Mouse (Mus musculus) midbrain, postnatal 0 days (tissue): Measurements from ENCODE around the gene Pcbd1. TPM values are rescaled to one million over a fixed set of nuclear protein-coding genes. Genes with fewer than 3 reads are reported as not detected.

Source experiments
- ATAC-seq: fragments of 200-750 bp; cut with Nextera tagmentation; 2 replicates; pipeline ENCODE4 v1.8.0; 2017; ENCODE audit warnings: moderate number of reproducible peaks, mild to moderate bottlenecking, moderate TSS enrichment, moderate library complexity; ENCODE audit not compliant: low FRiP score
- DNase-seq: peaks from one replicate; pipeline ENCODE4 v3.0.0-alpha.2; 2015; ENCODE audit warnings: low spot score
- H3K27ac ChIP-seq: fragments of 300-500 bp; sonication (generic); 2 replicates; pipeline ENCODE4 v1.5.1; 2014; ENCODE audit warnings: low read depth, mild to moderate bottlenecking, low read length, mixed read lengths
- H3K27me3 ChIP-seq: fragments of 300-500 bp; sonication (generic); 2 replicates; pipeline ENCODE4 v1.6.1; 2014; ENCODE audit warnings: low read length, control low read depth, mixed read lengths; ENCODE audit not compliant: insufficient read depth
- H3K36me3 ChIP-seq: fragments of 300-500 bp; sonication (generic); 2 replicates; pipeline ENCODE4 v1.6.1; 2014; ENCODE audit warnings: low read length, control low read depth, mixed read lengths; ENCODE audit not compliant: insufficient read depth
- H3K4me1 ChIP-seq: fragments of 300-500 bp; sonication (generic); 2 replicates; pipeline ENCODE4 v1.6.1; 2014; ENCODE audit warnings: mild to moderate bottlenecking, control low read depth, antibody characterized with exemption, low read length, mixed read lengths; ENCODE audit not compliant: insufficient read depth
- H3K4me2 ChIP-seq: fragments of 300-500 bp; sonication (generic); 2 replicates; pipeline ENCODE4 v1.6.1; 2014; ENCODE audit warnings: low read depth, mild to moderate bottlenecking, low read length, mixed read lengths; ENCODE audit not compliant: poor library complexity, severe bottlenecking
- H3K4me3 ChIP-seq: fragments of 300-500 bp; sonication (generic); 2 replicates; pipeline ENCODE4 v1.5.1; 2014; ENCODE audit warnings: low read depth, mild to moderate bottlenecking, low read length, moderate library complexity
- H3K9ac ChIP-seq: fragments of 300-500 bp; sonication (generic); replicated peaks from 2 replicates; pipeline ENCODE4 v1.6.1; 2014; ENCODE audit warnings: mild to moderate bottlenecking, low read length, moderate library complexity, mixed read lengths; ENCODE audit not compliant: poor library complexity, severe bottlenecking
- H3K9me3 ChIP-seq: fragments of 300-500 bp; sonication (generic); 2 replicates; pipeline ENCODE4 v1.6.1; 2016; ENCODE audit warnings: low read length, control low read depth
- CTCF ChIP-seq: IDR thresholded peaks from 2 replicates; pipeline ENCODE4 v1.5.1; 2016; ENCODE audit warnings: antibody characterized with exemption, mild to moderate bottlenecking
- WGBS: fragments of 180-500 bp; shearing (Covaris S2); extraction: QIAGEN DNeasy Blood & Tissue Kit; methylation state at CpG from one replicate; pipeline ENCODE4 v1.1.7; 2014; 5-methylcytosine and 5-hydroxymethylcytosine counted together
- polyA plus RNA-seq: library from polyadenylated mRNA; unstranded; fragments of >200 nt; fragmentation: Nextera tagmentation; extraction: Ambion mirVana; gene quantifications from 2 replicates; pipeline ENCODE4 v1.2.1, GENCODE M21; 2015
- total RNA-seq: library from RNA; depleted of rRNA; stranded (reverse); fragments of >200 nt; gene quantifications from 2 replicates; pipeline ENCODE4 v1.2.3, GENCODE M21; 2014

Gene Pcbd1
- total and polyA plus RNA-seq, 2 experiments from 2014 or later, result 15.6 to 73.1 TPM

- peak; percentile 81 for DNase-seq
- H3K4me3 ChIP-seq, result no peak overlapping the region
- no peak overlapping the region for H3K9ac ChIP-seq
- no peak overlapping the region for H3K4me2 ChIP-seq
- peak; percentile 89 for TF ChIP-seq CTCF
- peaks cover 3% of the 10 kb centered on the region; the same call in 1 of the 2 replicates for H3K27me3 ChIP-seq
- ATAC-seq, result peak; percentile 28; the same call in 1 of the 2 replicates
- peaks cover 5% of the 10 kb centered on the region; the same call in 1 of the 2 replicates for H3K36me3 ChIP-seq
- H3K27ac ChIP-seq, result no peak overlapping the region
- WGBS, result 7% methylated on average over 8 of the region's 8 CpGs
- no peaks in the 10 kb centered on the region for H3K9me3 ChIP-seq
- no peaks in the 10 kb centered on the region for H3K4me1 ChIP-seq
Observed at GRCm38 (mm10) chr10:61068436-61069192, 20.5 kb upstream of the Pcbd1 start.

- peaks cover 5% of the 10 kb centered on the region; the same call in 1 of the 2 replicates for H3K36me3 ChIP-seq
Observed at GRCm38 (mm10) chr10:61069248-61069647, 19.9 kb upstream of the Pcbd1 start.

GRCm38 (mm10) chr10:61072324-61072723 lies 16.8 kb upstream of the Pcbd1 start:
- no peak overlapping the region for H3K27ac ChIP-seq
- H3K4me3 ChIP-seq, result no peak overlapping the region
- DNase-seq, result peak; percentile 63
- no peaks in the 10 kb centered on the region for H3K4me1 ChIP-seq
- no peak overlapping the region for H3K4me2 ChIP-seq
- H3K9me3 ChIP-seq, result no peaks in the 10 kb centered on the region
- no peak overlapping the region for H3K9ac ChIP-seq
- H3K27me3 ChIP-seq, result no peaks in the 10 kb centered on the region
- WGBS, result 16% methylated on average over 16 of the region's 16 CpGs
- ATAC-seq, result 0 out of 2 replicates have a peak, but pooled peaks have one; percentile 34
- peaks cover 5% of the 10 kb centered on the region; the same call in 1 of the 2 replicates for H3K36me3 ChIP-seq
- peak; percentile 90 for TF ChIP-seq CTCF

More at GRCm38 (mm10) chr10:61069248-61069647, 19.9 kb upstream of the Pcbd1 start:
- no peak overlapping the region for H3K9ac ChIP-seq
- 0 out of 2 replicates have a peak, but pooled peaks cover 3% of the 10 kb centered on the region for H3K27me3 ChIP-seq
- DNase-seq (no peak), ATAC-seq (no peak)
- H3K4me2 ChIP-seq, result no peak overlapping the region
- H3K4me3 ChIP-seq, result no peak overlapping the region
- WGBS, result 18% methylated on average over 13 of the region's 13 CpGs
- H3K4me1 ChIP-seq, result no peaks in the 10 kb centered on the region
- H3K27ac ChIP-seq, result no peak overlapping the region
- no peak for TF ChIP-seq CTCF
- no peaks in the 10 kb centered on the region for H3K9me3 ChIP-seq

- 7% methylated on average over 1 of the region's 1 CpGs for WGBS
Observed at GRCm38 (mm10) chr10:61074643-61075042, 14.5 kb upstream of the Pcbd1 start.

GRCm38 (mm10) chr10:61075607-61076006 lies 13.5 kb upstream of the Pcbd1 start:
- H3K36me3 ChIP-seq, result peaks cover 5% of the 10 kb centered on the region; the same call in 1 of the 2 replicates
- H3K9me3 ChIP-seq, result no peaks in the 10 kb centered on the region
- H3K9ac ChIP-seq, result no peak overlapping the region
- H3K4me2 ChIP-seq, result no peak overlapping the region
- no peak overlapping the region for H3K4me3 ChIP-seq
- H3K27me3 ChIP-seq, result no peaks in the 10 kb centered on the region
- ATAC-seq, result no peak
- no peak for DNase-seq
- WGBS, result 88% methylated on average over 3 of the region's 3 CpGs
- H3K27ac ChIP-seq, result no peak overlapping the region
- H3K4me1 ChIP-seq, result peaks cover 7% of the 10 kb centered on the region; the same call in 1 of the 2 replicates
- TF ChIP-seq CTCF, result no peak

More at GRCm38 (mm10) chr10:61074643-61075042, 14.5 kb upstream of the Pcbd1 start:
- Histone ChIP-seq H3K36me3 (peaks cover 5% of the 10 kb centered on the region; the same call in 1 of the 2 replicates), H3K4me3 (no peak overlapping the region), H3K27ac (no peak overlapping the region), H3K9me3 (no peaks in the 10 kb centered on the region), H3K9ac (no peak overlapping the region), H3K27me3 (no peaks in the 10 kb centered on the region), H3K4me1 (no peaks in the 10 kb centered on the region), H3K4me2 (no peak overlapping the region)
- ATAC-seq (no peak), DNase-seq (no peak)
- no peak for TF ChIP-seq CTCF
